Mouse (Mus musculus) CD8-positive naive resting alpha-beta T cell, adult 2 months (primary cell): ENCODE data around the gene Sema3g.

ENCODE experiments used
- DNase-seq, 2 experiments: peaks; one replicate each; pipeline ENCODE4 v3.0.0; 2022; ENCODE audit warnings: low read depth in 2 of 2, low spot score in 2 of 2

Sema3g gene

DNA sequence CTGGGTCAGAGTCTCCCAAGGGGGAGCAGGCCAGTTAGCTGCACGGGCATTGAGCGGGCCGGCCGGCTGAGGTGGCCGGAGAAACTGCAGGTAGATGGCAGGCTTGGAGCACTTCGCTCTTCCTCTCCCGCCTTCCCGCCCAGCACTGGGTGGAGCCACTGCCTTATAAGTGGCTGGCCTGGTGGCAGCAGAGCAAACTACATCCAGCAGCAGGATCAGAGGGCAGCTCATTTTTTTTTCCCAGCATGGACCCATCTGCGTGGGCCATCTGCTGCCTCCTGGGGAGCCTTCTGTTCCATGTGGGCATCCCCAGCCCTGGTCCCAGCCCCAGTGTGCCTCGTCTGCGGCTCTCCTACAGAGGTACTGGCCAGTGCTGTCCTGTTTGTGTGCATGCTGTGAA, at the start of gene Sema3g:
TSS of gene Sema3g (plus strand) at position 195 of the 400 bp plus-strand sequence.
- DNase-seq, result no peak

DNA sequence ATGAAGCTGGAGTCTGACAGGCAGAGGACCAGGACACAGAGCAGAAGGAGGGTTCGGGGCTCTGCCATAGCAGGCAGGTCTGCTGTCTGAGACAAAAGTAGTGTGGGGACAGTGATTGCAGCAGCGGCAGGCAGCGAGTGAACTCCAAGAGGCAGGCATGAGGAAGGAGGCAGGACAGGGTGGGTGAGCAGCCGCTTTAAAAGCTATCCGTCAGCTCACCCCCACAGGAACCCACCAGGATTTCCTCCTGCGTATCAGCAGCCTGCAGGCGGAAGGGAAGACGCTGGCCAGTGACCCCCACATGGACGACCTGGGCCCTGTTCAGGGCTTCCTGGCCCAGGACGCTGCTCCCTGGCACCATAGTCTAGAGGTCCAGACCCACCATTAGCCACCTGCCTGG, 49.2 kb upstream of the Sema3g start, which contains the start of gene Stab1:
TSS of gene Stab1 (minus strand) at position 217 of the 400 bp plus-strand sequence.
- no peak for DNase-seq

- no peak for DNase-seq
These were observed 48.2 kb upstream of the Sema3g start for GRCm38 (mm10) chr14:31169508-31169907.

DNA sequence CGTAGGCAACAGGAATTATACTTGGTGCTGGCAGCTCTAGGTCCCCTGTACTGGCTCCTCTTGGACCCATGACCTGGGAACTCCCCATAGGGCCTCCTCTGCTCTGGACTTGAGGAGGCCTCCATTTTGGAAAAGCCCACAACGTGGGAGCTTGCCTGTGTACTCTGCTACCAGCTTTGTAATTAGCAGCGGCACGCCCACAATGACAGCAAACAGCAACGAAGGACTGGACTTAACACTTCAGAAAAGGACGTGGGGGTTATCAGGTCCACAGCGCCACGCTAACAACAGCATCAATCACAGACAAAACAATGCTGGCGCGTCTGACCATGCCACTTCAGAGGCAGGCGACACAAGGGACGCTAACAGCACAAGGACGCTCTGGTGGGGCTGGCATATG, 46.7 kb upstream of the Sema3g start:
- no peak for DNase-seq

GRCm38 (mm10) chr14:31171386-31171785, 46.3 kb upstream of the Sema3g start:
- DNase-seq, result no peak

GRCm38 (mm10) chr14:31171821-31172220, 45.8 kb upstream of the Sema3g start:
- no peak for DNase-seq

- DNase-seq, result no peak
These were observed 44.7 kb upstream of the Sema3g start for GRCm38 (mm10) chr14:31172781-31173455.

- DNase-seq, result no peak
These were observed 44.1 kb upstream of the Sema3g start for GRCm38 (mm10) chr14:31173537-31173936.

- DNase-seq, result no peak
These were observed 40.4 kb upstream of the Sema3g start for GRCm38 (mm10) chr14:31177287-31177686.

GRCm38 (mm10) chr14:31177715-31178114, 39.9 kb upstream of the Sema3g start:
- DNase-seq, result no peak

DNA sequence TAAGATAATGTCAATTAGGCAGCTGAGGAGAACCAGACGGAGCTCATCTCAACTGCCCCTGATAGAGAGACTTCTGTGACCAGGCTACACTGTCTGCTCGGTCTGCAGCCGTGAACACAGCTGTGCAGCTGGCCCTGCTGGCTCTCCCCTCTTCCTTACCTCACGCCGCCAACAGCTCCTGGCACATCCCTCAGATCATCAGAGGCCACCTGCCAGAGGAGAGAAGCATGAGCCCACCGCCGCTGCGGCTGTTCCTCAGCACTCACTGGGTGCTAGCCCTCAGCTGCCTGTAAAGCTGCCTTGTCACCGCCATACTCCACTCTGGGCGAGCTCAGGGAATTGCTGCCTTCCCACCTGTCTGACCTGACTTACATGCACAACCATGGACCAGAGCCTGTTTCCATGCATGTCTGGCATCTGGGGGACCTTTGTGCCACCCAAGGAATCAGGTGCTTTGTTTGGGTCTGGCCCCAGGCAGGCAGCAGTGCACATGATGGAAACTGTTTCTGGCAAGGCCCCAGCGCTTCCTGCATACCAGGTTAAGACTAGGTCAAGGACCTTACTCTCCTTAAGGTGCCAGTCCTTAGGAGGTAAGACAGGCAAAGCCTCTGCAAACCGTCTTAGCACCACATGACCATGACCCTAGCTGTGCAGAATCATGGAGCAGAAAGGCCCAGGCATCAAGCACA, 37.8 kb upstream of the Sema3g start:
- DNase-seq, result no peak

DNA sequence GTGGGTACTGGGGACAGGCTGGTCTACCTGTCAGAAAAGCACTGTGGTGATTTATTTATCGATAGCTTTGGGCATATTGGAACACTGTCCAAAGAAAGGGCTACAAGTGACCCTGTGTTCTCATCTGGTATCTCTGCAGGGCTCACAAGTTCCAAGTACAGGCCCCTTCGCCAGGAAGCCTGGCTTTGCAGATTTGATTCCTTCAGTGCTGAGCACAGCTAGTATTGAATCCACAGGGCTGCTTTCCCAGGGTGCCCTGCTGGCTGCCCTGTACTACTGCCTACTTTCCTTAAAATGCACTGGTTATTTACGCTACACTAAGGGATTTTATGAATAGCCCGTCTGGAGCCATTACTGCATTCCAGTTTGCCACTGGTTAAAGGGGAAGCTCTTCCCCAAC, 36.1 kb upstream of the Sema3g start:
- DNase-seq, result no peak

DNA sequence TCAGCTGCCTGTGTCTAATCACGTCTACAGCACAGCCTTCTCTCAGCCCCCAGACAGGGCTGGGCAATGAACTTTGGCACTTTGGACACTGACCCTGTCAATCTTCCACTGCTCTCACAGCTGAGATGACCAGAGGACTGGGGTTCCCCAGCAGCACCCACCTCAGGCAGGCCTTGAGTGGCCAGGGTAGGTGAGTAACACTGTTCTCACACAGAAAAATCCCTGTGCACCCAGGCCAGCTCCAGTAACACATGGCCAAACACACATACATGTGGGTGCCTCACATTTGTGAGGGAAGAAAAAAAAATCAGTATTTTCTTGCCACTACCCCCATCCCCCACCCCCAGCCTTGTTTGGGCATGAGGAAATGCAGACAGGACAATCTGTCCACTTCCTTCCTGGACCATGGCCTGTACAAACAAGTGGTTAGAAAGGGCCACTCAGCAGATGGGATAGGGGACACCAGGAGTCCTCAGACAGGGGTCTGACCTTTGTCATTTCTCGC, 34.8 kb upstream of the Sema3g start:
- no peak for DNase-seq

DNA sequence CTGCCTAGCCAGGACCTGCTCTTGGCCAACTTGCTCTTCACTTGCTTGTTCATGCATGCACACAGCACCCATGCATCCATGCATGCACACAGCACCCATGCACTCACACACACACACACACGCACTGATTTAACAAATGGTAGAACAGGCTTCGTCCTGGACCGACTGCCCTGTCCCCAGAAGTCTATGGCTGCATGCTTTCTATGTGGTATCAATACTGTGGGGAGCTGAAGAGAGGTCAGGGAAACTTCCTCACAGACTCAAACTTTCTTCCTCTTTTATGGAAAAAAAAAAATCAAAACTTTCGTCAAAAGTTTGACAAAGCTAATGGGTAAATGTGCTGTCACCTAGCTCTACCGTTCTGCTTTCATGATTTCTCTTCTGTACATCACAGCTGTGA, 34.1 kb upstream of the Sema3g start:
- no peak for DNase-seq

GRCm38 (mm10) chr14:31184195-31184594, 33.5 kb upstream of the Sema3g start:
- no peak for DNase-seq

DNA sequence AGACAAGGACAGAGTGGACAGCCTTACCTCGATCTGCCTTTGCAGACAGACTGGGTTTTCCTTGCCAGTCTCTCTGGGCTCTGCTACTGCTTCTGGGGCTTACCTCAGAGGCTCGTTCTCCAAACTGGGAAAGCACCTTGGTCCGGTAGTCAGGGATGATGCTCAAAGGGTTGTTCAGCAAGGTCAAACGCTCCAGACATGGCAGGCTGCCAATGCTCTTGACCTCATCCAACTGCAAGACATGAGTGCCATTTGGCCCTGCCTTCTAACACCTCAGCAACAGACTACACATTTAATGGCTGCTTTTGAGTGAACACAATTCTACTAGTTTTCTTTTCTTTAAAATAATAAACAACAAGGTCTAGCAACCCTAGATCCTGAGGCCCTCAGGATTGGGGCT, 31.0 kb upstream of the Sema3g start:
- DNase-seq, result no peak

DNA sequence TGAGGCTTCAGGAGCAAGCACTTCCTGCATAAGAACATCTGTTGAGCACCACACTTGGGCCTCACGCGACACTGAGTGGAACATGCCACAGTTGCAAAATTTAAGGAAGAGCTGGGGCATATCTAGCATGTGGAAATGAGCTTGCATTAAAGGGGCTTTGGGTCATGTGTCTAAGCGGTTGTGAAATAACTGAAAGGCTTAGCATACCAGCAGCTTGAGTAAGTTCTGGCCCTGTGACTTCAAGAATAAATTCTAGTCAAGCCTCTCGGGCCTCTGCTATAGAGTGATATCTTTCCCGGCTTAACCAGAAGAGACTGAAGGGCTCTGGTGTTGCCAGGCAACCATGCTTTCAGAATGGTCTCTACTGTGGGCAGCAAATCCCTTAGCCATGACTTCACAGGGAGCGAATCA, 28.9 kb upstream of the Sema3g start:
- no peak for DNase-seq

DNA sequence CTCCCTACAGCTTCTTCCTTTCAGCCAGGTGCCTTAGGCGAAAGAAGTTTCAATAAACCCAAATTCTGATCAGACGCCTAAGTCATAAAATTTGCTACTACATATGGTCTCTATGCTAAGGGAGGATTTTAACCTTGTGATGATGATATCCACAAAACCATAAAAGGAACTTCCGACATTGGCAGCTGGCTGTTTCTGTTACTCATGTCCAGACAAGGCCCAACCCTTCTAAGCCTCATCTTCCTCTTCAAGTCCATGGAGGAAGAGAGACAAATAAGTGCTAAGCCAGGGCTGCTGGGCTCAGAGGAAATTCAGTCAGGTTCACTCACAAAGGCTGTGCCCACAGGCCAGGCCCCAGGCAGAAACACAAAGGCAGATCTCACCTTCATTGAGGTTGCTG, 28.3 kb upstream of the Sema3g start:
- no peak for DNase-seq

DNA sequence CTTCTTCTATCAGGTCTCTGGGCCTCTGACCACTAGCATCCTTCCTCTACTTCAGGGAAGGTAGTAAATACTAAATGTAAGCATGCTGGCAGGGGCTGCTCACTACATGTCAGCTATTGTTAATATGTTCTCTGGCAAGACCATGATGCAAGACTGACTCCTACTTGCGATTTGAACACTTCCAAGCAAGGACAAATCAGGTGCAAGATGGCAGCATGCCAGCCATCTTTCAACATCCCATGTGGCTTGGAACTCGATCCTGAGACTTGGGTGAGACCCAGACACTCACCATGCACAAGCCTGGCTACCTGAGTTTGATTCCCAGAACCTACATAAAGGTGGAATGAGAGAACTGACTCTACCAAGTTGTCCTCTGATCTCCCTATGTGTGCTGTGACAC, 25.7 kb upstream of the Sema3g start:
- no peak for DNase-seq

DNA sequence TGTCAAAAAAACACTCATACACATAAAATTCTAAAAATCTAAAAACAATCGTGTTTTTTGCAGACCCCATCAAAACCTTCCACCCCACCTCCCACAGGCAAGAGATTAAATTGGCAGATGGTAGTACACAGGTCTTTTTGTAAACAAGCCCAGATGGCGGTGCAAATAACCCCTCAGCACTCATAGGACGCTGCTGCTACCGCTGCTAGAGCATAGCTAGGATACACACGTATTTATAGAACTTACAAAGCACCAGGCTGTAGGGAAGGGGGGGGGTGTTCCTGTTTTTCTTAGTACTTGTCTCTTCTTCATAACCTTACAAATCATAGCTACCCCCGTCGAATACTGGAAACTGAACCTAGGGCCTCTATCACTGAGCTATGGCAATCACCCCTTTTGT, 23.9 kb upstream of the Sema3g start:
- DNase-seq, result no peak

- peak in 1 of 2 experiments; percentile 24 for DNase-seq
These were observed 23.2 kb upstream of the Sema3g start for GRCm38 (mm10) chr14:31194441-31194840.

- peak; percentile 13 to 28 for DNase-seq
These were observed 22.7 kb upstream of the Sema3g start for GRCm38 (mm10) chr14:31194891-31195513.
